Mouse (Mus musculus) brain, embryonic 14.5 days (tissue): Measurements from ENCODE around the gene Nipal1.

Experiments
- CTCF ChIP-seq: fragments of 200-500 bp; IDR thresholded peaks from 2 replicates; pipeline ENCODE4 v1.5.1; 2012; ENCODE audit warnings: inconsistent platforms, mild to moderate bottlenecking, moderate library complexity, borderline replicate concordance; ENCODE audit not compliant: insufficient read depth, insufficient read length; ENCODE audit errors: extremely low read depth
- POLR2A ChIP-seq: fragments of 200-500 bp; IDR thresholded peaks from 2 replicates; pipeline ENCODE4 v1.6.1; 2012; ENCODE audit warnings: mild to moderate bottlenecking, inconsistent platforms, borderline replicate concordance; ENCODE audit not compliant: poor library complexity, insufficient read depth, insufficient read length, severe bottlenecking; ENCODE audit errors: extremely low read depth

GRCm38 (mm10) chr5:72661051-72661781 is 13.6 kb downstream of the Nipal1 start:
- TF ChIP-seq CTCF (no peak), POLR2A (no peak)
